Mouse (Mus musculus) ES-E14 (cell line): Measurements from ENCODE around the gene Smg1. TPM values are rescaled to one million over a fixed set of nuclear protein-coding genes. Genes with fewer than 3 reads are reported as not detected.

Experiments used
- DNase-seq: peaks from one replicate; pipeline ENCODE4 v3.0.0-alpha.2; 2013; ENCODE audit warnings: low read depth, low spot score
- H3K27ac ChIP-seq: 2 replicates; pipeline ENCODE4 v1.5.1; 2012; ENCODE audit warnings: low read depth, mild to moderate bottlenecking, low read length, moderate library complexity, mixed read lengths; ENCODE audit not compliant: poor library complexity, insufficient read depth, severe bottlenecking
- H3K36me3 ChIP-seq: 2 replicates; pipeline ENCODE4 v1.6.1; 2012; ENCODE audit warnings: mild to moderate bottlenecking, low read length, moderate library complexity, mixed read lengths; ENCODE audit not compliant: control insufficient read depth, poor library complexity, insufficient read depth, severe bottlenecking
- H3K4me1 ChIP-seq, 2 experiments: fragments of 150-350 bp in 1 of 2; sonication (generic) in 1 of 2; 2 replicates each; pipeline ENCODE4 v1.6.1; 2012; ENCODE audit warnings: low read length in 2 of 2, mild to moderate bottlenecking in 1 of 2, mixed read lengths in 1 of 2; ENCODE audit not compliant: control insufficient read depth in 2 of 2, insufficient read depth in 2 of 2, poor library complexity in 1 of 2
- H3K4me3 ChIP-seq, 2 experiments: fragments of 150-350 bp in 1 of 2; sonication (generic) in 1 of 2; 2 replicates each; pipeline ENCODE4 v1.5.1; 2012; ENCODE audit warnings: low read length in 2 of 2, low read depth in 1 of 2, mild to moderate bottlenecking in 1 of 2, mixed read lengths in 1 of 2; ENCODE audit not compliant: insufficient read depth in 1 of 2, poor library complexity in 1 of 2, severe bottlenecking in 1 of 2
- H3K9ac ChIP-seq: 2 replicates; pipeline ENCODE4 v1.6.1; 2012; ENCODE audit warnings: low read depth, mild to moderate bottlenecking, low read length, mixed read lengths; ENCODE audit not compliant: poor library complexity, insufficient read depth, severe bottlenecking
- H3K9me3 ChIP-seq: fragments of 150-350 bp; sonication (generic); 2 replicates; pipeline ENCODE4 v1.6.1; 2012; ENCODE audit warnings: low read depth, mild to moderate bottlenecking, low read length; ENCODE audit not compliant: control insufficient read depth, insufficient read depth
- CHD2 ChIP-seq: IDR thresholded peaks from 2 replicates; pipeline ENCODE4 v1.6.1; 2014; ENCODE audit warnings: mild to moderate bottlenecking, low read depth, low read length, inconsistent platforms
- HCFC1 ChIP-seq: IDR thresholded peaks from 2 replicates; pipeline ENCODE4 v1.6.1; 2012; ENCODE audit warnings: low read length, inconsistent platforms, borderline replicate concordance; ENCODE audit not compliant: insufficient read depth
- MAFK ChIP-seq: IDR thresholded peaks from 2 replicates; pipeline ENCODE4 v1.6.1; 2014; ENCODE audit warnings: mild to moderate bottlenecking, low read depth, low read length, inconsistent platforms; ENCODE audit not compliant: insufficient read depth
- ZC3H11A ChIP-seq: IDR thresholded peaks from 2 replicates; pipeline ENCODE4 v1.6.1; 2012; ENCODE audit warnings: low read depth, mild to moderate bottlenecking, inconsistent platforms, low read length, borderline replicate concordance
- ZNF384 ChIP-seq: IDR thresholded peaks from 2 replicates; pipeline ENCODE4 v1.6.1; 2012; ENCODE audit warnings: low read depth, low read length, inconsistent platforms
- in situ Hi-C, 2 experiments: fragments of 600-800 bp; cut with MboI; formaldehyde crosslinking; loops; one replicate each; pipeline ENCODE4 v1.15.1; 2025; ENCODE audit warnings: low sequenced_read_pairs in 2 of 2, inconsistent platforms in 1 of 2; ENCODE audit not compliant: unreplicated experiment in 2 of 2
- total RNA-seq: library from RNA; depleted of rRNA; stranded (reverse); fragments of 300-350 nt; gene quantifications from 2 replicates; pipeline ENCODE4 v1.2.3, GENCODE M21; 2012

Smg1 gene
- total RNA-seq, 1 experiment = 55.3 TPM

DNA sequence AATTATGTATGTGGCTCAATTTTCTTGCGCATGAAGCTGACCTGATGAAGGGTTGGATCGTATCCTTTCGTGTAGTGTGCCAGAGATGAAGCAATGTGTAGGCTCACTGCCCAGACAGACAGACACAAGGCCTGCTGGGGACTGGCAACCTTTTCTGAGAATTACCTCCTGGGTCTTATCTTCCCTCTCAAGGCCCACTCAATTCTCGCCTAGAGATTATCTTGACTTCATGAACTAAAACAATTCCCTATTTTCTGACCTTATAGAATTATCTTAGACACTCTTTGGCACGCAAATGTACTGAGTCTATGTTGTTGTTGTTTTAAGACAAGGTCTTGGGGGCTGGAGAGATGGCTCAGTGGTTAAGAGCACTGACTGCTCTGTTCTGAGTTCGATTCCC lies 22.6 kb upstream of the Smg1 start:
- no peak for DNase-seq
- TF ChIP-seq HCFC1 (no peak), CHD2 (no peak), ZNF384 (no peak), ZC3H11A (no peak), MAFK (no peak)
- no peak overlapping the region for H3K4me3 ChIP-seq
- no peak overlapping the region for H3K27ac ChIP-seq
- no peaks in the 10 kb centered on the region for H3K9me3 ChIP-seq
- H3K36me3 ChIP-seq = no peaks in the 10 kb centered on the region
- no peak overlapping the region for H3K9ac ChIP-seq
- peaks cover 1 to 7% of the 10 kb centered on the region in 2 experiments; a peak in 2 of 4 replicates for H3K4me1 ChIP-seq
- in situ Hi-C loops = no loop called here

DNA sequence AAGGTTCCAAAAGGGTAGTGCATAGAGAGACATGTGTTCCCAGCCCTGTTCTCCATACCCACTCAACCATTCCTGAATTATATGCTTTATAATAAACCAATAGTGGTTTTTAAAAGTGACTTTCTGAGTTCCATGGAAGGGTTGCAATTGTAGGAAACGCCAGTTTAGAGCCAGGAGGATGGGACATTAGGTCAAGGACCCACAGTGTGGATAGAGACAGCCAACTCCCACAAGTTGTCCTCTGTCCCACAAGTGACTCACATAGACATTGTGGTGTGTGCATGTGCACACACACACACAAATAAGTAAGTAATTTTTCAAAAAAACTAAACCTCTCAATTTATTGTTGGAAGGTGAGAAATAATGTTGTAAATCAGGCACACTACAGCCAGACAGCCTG lies 20.1 kb upstream of the Smg1 start:
- H3K4me3 ChIP-seq = no peak overlapping the region
- in situ Hi-C loops = no loop called here
- TF ChIP-seq ZNF384 (no peak), CHD2 (no peak), MAFK (no peak), HCFC1 (no peak), ZC3H11A (no peak)

GRCm38 (mm10) chr7:118262409-118262808 lies 18.9 kb upstream of the Smg1 start:
- in situ Hi-C loops = no loop called here
- DNase-seq = no peak

More for the DNA sequence above, 20.1 kb upstream of the Smg1 start:
- no peaks in the 10 kb centered on the region for H3K36me3 ChIP-seq
- H3K9me3 ChIP-seq = no peaks in the 10 kb centered on the region
- no peak overlapping the region for H3K9ac ChIP-seq
- DNase-seq = no peak
- H3K4me1 ChIP-seq = peaks cover 2 to 11% of the 10 kb centered on the region in 2 experiments; a peak in 2 of 4 replicates
- H3K27ac ChIP-seq = no peak overlapping the region; the same call in 1 of the 2 replicates

DNA sequence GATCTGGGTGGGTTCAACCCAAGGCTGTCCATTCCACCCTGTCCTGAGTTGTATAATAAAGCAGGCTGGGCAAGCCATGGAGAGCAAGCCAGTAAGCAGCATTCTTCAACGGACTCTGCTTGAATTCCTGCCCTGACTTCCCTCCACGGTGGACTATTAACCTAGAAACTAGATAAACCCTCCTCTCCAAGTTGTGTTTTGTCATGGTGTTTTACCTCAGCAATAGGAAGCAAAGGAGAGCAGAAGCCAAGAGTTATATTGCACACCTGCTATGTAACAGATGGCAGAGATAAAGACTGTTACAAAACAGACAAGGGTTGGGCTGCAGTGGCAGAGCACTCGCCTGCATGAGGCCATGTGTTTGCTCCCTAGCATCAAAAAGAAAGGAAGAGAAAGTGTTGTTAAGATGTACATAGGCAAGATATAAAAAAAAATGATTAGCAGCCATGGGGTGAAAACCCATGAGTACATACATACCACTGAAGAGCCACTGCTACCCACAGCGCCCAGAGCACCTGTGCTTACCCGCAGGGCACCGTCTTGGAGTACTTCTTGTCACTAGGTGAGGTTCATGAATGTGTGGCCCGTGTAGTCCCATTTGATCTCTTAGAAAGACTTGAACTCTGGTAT lies 16.3 kb upstream of the Smg1 start:
- Histone ChIP-seq H3K27ac (no peak overlapping the region), H3K9ac (no peak overlapping the region), H3K4me1 (peaks cover 3 to 15% of the 10 kb centered on the region in 2 experiments; a peak in 2 of 4 replicates), H3K4me3 (no peak overlapping the region), H3K36me3 (no peaks in the 10 kb centered on the region), H3K9me3 (no peaks in the 10 kb centered on the region)
- in situ Hi-C loops = no loop called here
- TF ChIP-seq ZNF384 (no peak), HCFC1 (no peak), ZC3H11A (no peak), CHD2 (no peak), MAFK (no peak)
- no peak for DNase-seq

More at GRCm38 (mm10) chr7:118262409-118262808, 18.9 kb upstream of the Smg1 start:
- no peaks in the 10 kb centered on the region for H3K36me3 ChIP-seq
- no peaks in the 10 kb centered on the region for H3K9me3 ChIP-seq
- no peak for TF ChIP-seq CHD2
- TF ChIP-seq ZNF384 = no peak
- TF ChIP-seq ZC3H11A = no peak
- TF ChIP-seq MAFK = no peak
- no peak for TF ChIP-seq HCFC1
- no peak overlapping the region for H3K9ac ChIP-seq
- no peak overlapping the region; the same call in 1 of the 2 replicates for H3K27ac ChIP-seq
- H3K4me1 ChIP-seq = peaks cover 3 to 15% of the 10 kb centered on the region in 2 experiments; a peak in 2 of 4 replicates
- H3K4me3 ChIP-seq = no peak overlapping the region
